Mouse (Mus musculus) MEL (cell line): ENCODE data around the gene Gm13283. TPM values are rescaled to one million over a fixed set of nuclear protein-coding genes. Genes with fewer than 3 reads are reported as not detected.

Experiments
- DNase-seq: peaks from one replicate; pipeline ENCODE4 v3.0.0; 2011; ENCODE audit warnings: low read depth, low spot score
- H3K27ac ChIP-seq: 2 replicates; pipeline ENCODE4 v1.5.1; 2012; ENCODE audit warnings: low read depth, mild to moderate bottlenecking, control low read depth, low read length, moderate library complexity; ENCODE audit not compliant: control insufficient read depth
- H3K27me3 ChIP-seq, 2 experiments: fragments of 150-350 bp in 1 of 2; sonication (generic) in 1 of 2; 2 replicates each; pipeline ENCODE4 v1.6.1; 2012; ENCODE audit warnings: low read length in 2 of 2, mild to moderate bottlenecking in 2 of 2, improper control_type of control experiment in 1 of 2, moderate library complexity in 1 of 2; ENCODE audit not compliant: insufficient read depth in 2 of 2, control insufficient read depth in 1 of 2
- H3K36me3 ChIP-seq, 2 experiments: 2 replicates each; pipeline ENCODE4 v1.6.1; 2012 to 2014; ENCODE audit warnings: low read length in 2 of 2, improper control_type of control experiment in 1 of 2, inconsistent platforms in 1 of 2, mild to moderate bottlenecking in 1 of 2; ENCODE audit not compliant: insufficient read depth in 2 of 2, control insufficient read depth in 1 of 2
- H3K4me1 ChIP-seq, 2 experiments: fragments of 150-350 bp in 1 of 2; sonication (generic) in 1 of 2; 2 replicates each; pipeline ENCODE4 v1.6.1; 2012; ENCODE audit warnings: low read length in 2 of 2, improper control_type of control experiment in 1 of 2, mild to moderate bottlenecking in 1 of 2; ENCODE audit not compliant: insufficient read depth in 2 of 2, control insufficient read depth in 1 of 2
- H3K4me3 ChIP-seq, 2 experiments: fragments of 150-350 bp in 1 of 2; sonication (generic) in 1 of 2; 2 replicates each; pipeline ENCODE4 v1.5.1; 2012; ENCODE audit warnings: low read depth in 2 of 2, low read length in 2 of 2, mild to moderate bottlenecking in 2 of 2, moderate library complexity in 2 of 2, control low read depth in 1 of 2, improper control_type of control experiment in 1 of 2; ENCODE audit not compliant: control insufficient read depth in 1 of 2, insufficient read depth in 1 of 2
- H3K79me2 ChIP-seq: 2 replicates; pipeline ENCODE4 v1.6.1; 2012; ENCODE audit warnings: mild to moderate bottlenecking, low read length, moderate library complexity; ENCODE audit not compliant: control insufficient read depth, poor library complexity, insufficient read depth
- H3K9ac ChIP-seq: 2 replicates; pipeline ENCODE4 v1.6.1; 2012; ENCODE audit warnings: low read depth, mild to moderate bottlenecking, control low read depth, low read length, moderate library complexity; ENCODE audit not compliant: control insufficient read depth, poor library complexity, severe bottlenecking
- H3K9me3 ChIP-seq: fragments of 150-350 bp; sonication (generic); replicated peaks from 2 replicates; pipeline ENCODE4 v1.6.1; 2012; ENCODE audit warnings: mild to moderate bottlenecking, low read length, improper control_type of control experiment, moderate library complexity; ENCODE audit not compliant: insufficient read depth
- CTCF ChIP-seq, 3 experiments: IDR thresholded peaks in 2 of 3; conservative IDR thresholded peaks in 1 of 3; 2 replicates each; pipeline ENCODE4 v1.5.1; 2011 to 2012; ENCODE audit warnings: low read length in 3 of 3, low read depth in 2 of 3, mild to moderate bottlenecking in 2 of 3, improper control_type of control experiment in 1 of 3, inconsistent platforms in 1 of 3, mixed read lengths in 1 of 3, moderate library complexity in 1 of 3; ENCODE audit not compliant: control insufficient read depth in 1 of 3, insufficient read depth in 1 of 3, poor library complexity in 1 of 3, severe bottlenecking in 1 of 3
- E2F4 ChIP-seq: IDR thresholded peaks from 2 replicates; pipeline ENCODE4 v1.6.1; 2011; ENCODE audit warnings: low read depth, low read length, improper control_type of control experiment, borderline replicate concordance
- ELF1 ChIP-seq: IDR thresholded peaks from 2 replicates; pipeline ENCODE4 v1.6.1; 2014; ENCODE audit warnings: low read depth, mild to moderate bottlenecking, inconsistent platforms, low read length, improper control_type of control experiment, moderate library complexity
- ETS1 ChIP-seq: IDR thresholded peaks from 2 replicates; pipeline ENCODE4 v1.6.1; 2012; ENCODE audit warnings: low read depth, mild to moderate bottlenecking, inconsistent platforms, low read length, improper control_type of control experiment, moderate library complexity
- GABPA ChIP-seq: IDR thresholded peaks from 2 replicates; pipeline ENCODE4 v1.6.1; 2012; ENCODE audit warnings: low read depth, mild to moderate bottlenecking, inconsistent platforms, low read length, improper control_type of control experiment, moderate library complexity
- HCFC1 ChIP-seq: IDR thresholded peaks from 2 replicates; pipeline ENCODE4 v1.6.1; 2012; ENCODE audit warnings: low read depth, mild to moderate bottlenecking, inconsistent platforms, low read length, improper control_type of control experiment, moderate library complexity
- KAT2A ChIP-seq: conservative IDR thresholded peaks from 2 replicates; pipeline ENCODE4 v1.6.1; 2012; ENCODE audit warnings: low read depth, low read length, improper control_type of control experiment, inconsistent platforms
- MAZ ChIP-seq: IDR thresholded peaks from 2 replicates; pipeline ENCODE4 v1.6.1; 2012; ENCODE audit warnings: low read depth, mild to moderate bottlenecking, inconsistent platforms, low read length, improper control_type of control experiment
- MYB ChIP-seq: IDR thresholded peaks from 2 replicates; pipeline ENCODE4 v1.6.1; 2011; ENCODE audit warnings: mild to moderate bottlenecking, low read depth, low read length, improper control_type of control experiment
- MYC ChIP-seq: IDR thresholded peaks from 2 replicates; pipeline ENCODE4 v1.6.1; 2011; ENCODE audit warnings: low read depth, mild to moderate bottlenecking, low read length, improper control_type of control experiment, moderate library complexity
- POLR2AphosphoS2 ChIP-seq: IDR thresholded peaks from 2 replicates; pipeline ENCODE4 v1.6.1; 2011; ENCODE audit warnings: low read length, improper control_type of control experiment
- RAD21 ChIP-seq: IDR thresholded peaks from 2 replicates; pipeline ENCODE4 v1.6.1; 2011; ENCODE audit warnings: mild to moderate bottlenecking, low read depth, low read length, improper control_type of control experiment
- RCOR1 ChIP-seq: IDR thresholded peaks from 2 replicates; pipeline ENCODE4 v1.6.1; 2012; ENCODE audit warnings: low read depth, mild to moderate bottlenecking, inconsistent platforms, low read length, improper control_type of control experiment
- SIN3A ChIP-seq: IDR thresholded peaks from 2 replicates; pipeline ENCODE4 v1.6.1; 2012; ENCODE audit warnings: low read length, improper control_type of control experiment, inconsistent platforms
- SMC3 ChIP-seq: IDR thresholded peaks from 2 replicates; pipeline ENCODE4 v1.6.1; 2011; ENCODE audit warnings: low read depth, low read length, improper control_type of control experiment
- TBP ChIP-seq: IDR thresholded peaks from 2 replicates; pipeline ENCODE4 v1.8.0; 2011; ENCODE audit warnings: low read depth, low read length, improper control_type of control experiment
- UBTF ChIP-seq: IDR thresholded peaks from 2 replicates; pipeline ENCODE4 v1.6.1; 2012; ENCODE audit warnings: low read depth, mild to moderate bottlenecking, inconsistent platforms, low read length, improper control_type of control experiment, moderate library complexity, borderline replicate concordance; ENCODE audit not compliant: insufficient read depth
- USF1 ChIP-seq: IDR thresholded peaks from 2 replicates; pipeline ENCODE4 v1.6.1; 2014; ENCODE audit warnings: low read depth, mild to moderate bottlenecking, inconsistent platforms, low read length, improper control_type of control experiment, moderate library complexity
- ZC3H11A ChIP-seq: IDR thresholded peaks from 2 replicates; pipeline ENCODE4 v1.6.1; 2012; ENCODE audit warnings: low read depth, mild to moderate bottlenecking, inconsistent platforms, low read length, improper control_type of control experiment
- ZNF384 ChIP-seq: IDR thresholded peaks from 2 replicates; pipeline ENCODE4 v1.6.1; 2012; ENCODE audit warnings: low read depth, mild to moderate bottlenecking, inconsistent platforms, low read length, improper control_type of control experiment
- polyA plus RNA-seq, 2 experiments: library from polyadenylated mRNA; stranded (reverse) in 1 of 2; unstranded in 1 of 2; fragments of >175 nt in 1 of 2; fragments of >200 nt in 1 of 2; gene quantifications; 2 replicates each; pipeline versions ENCODE4 v1.2.1 to v1.2.4; 2012; ENCODE audit warnings: low replicate concordance in 2 of 2, low read depth in 1 of 2; ENCODE audit not compliant: insufficient read length in 2 of 2, insufficient read depth in 1 of 2, missing spikeins in 1 of 2
- total RNA-seq: library from RNA; depleted of rRNA; stranded (reverse); fragments of 300-350 nt; gene quantifications from 2 replicates; pipeline ENCODE4 v1.2.3, GENCODE M21; 2012

Gm13283 gene
- total and polyA plus RNA-seq, 3 experiments: not detected

GRCm38 (mm10) chr4:88727324-88727723, 32.6 kb upstream of the Gm13283 start:
- Histone ChIP-seq H3K4me3 (peak overlapping the region; percentile 38 to 50), H3K4me1 (peaks cover 0 to 3% of the 10 kb centered on the region in 2 experiments; a peak in 1 of 4 replicates), H3K27ac (no peak overlapping the region; the same call in 1 of the 2 replicates), H3K9ac (peak overlapping the region; percentile 35), H3K36me3 (peaks cover 0 to 3% of the 10 kb centered on the region in 2 experiments; a peak in 2 of 4 replicates), H3K27me3 (no peaks in the 10 kb centered on the region; a peak in 1 of 4 replicates), H3K79me2 (no peaks in the 10 kb centered on the region), H3K9me3 (no peaks in the 10 kb centered on the region)
- TF ChIP-seq MYB: no peak
- no peak for TF ChIP-seq MYC
- peak; percentile 6; the same call in 1 of the 2 replicates for TF ChIP-seq ZC3H11A
- peak; percentile 53 to 63 (median 60) for TF ChIP-seq CTCF (IDR thresholded peaks at IDR 0.05 in 2 of 3, conservative IDR thresholded peaks at IDR 0.05 in 1 of 3; ENCODE audit: control insufficient read depth in 1 of 3, insufficient read depth in 1 of 3, low read depth in 2 of 3, low read length in 3 of 3, poor library complexity in 1 of 3, severe bottlenecking in 1 of 3)
- TF ChIP-seq UBTF: no peak
- TF ChIP-seq SIN3A: 0 out of 2 replicates have a peak, but pooled peaks have one; percentile 29
- TF ChIP-seq ETS1: 0 out of 2 replicates have a peak, but pooled peaks have one; percentile 35
- no peak for TF ChIP-seq RCOR1
- no peak for TF ChIP-seq E2F4
- peak; percentile 25 for TF ChIP-seq RAD21
- no peak for TF ChIP-seq TBP
- peak; percentile 62 for TF ChIP-seq SMC3
- peak; percentile 68 for TF ChIP-seq ZNF384
- TF ChIP-seq MAZ: no peak
- TF ChIP-seq GABPA: no peak
- peak; percentile 73 for DNase-seq

- Histone ChIP-seq H3K27ac (no peak overlapping the region), H3K79me2 (no peaks in the 10 kb centered on the region), H3K9ac (no peak overlapping the region), H3K9me3 (no peaks in the 10 kb centered on the region), H3K27me3 (peaks cover 8 to 9% of the 10 kb centered on the region in 2 experiments), H3K4me3 (no peak overlapping the region), H3K36me3 (no peaks in the 10 kb centered on the region), H3K4me1 (no peaks in the 10 kb centered on the region)
- peak; percentile 77 for DNase-seq
- TF ChIP-seq CTCF (IDR thresholded peaks at IDR 0.05 in 2 of 3, conservative IDR thresholded peaks at IDR 0.05 in 1 of 3; ENCODE audit: control insufficient read depth in 1 of 3, insufficient read depth in 1 of 3, low read depth in 2 of 3, low read length in 3 of 3, poor library complexity in 1 of 3, severe bottlenecking in 1 of 3): peak; percentile 90 to 96 (median 91)
- TF ChIP-seq ELF1: no peak
- TF ChIP-seq ETS1: no peak
- no peak for TF ChIP-seq MYC
- peak; percentile 74 for TF ChIP-seq ZC3H11A
- TF ChIP-seq RCOR1: 0 out of 2 replicates have a peak, but pooled peaks have one; percentile 37
- peak; percentile 82 for TF ChIP-seq RAD21
- TF ChIP-seq USF1: no peak
- no peak for TF ChIP-seq HCFC1
- TF ChIP-seq SMC3: peak; percentile 82
- no peak for TF ChIP-seq KAT2A
- no peak for TF ChIP-seq POLR2AphosphoS2
- TF ChIP-seq, all 39 proteins: peak for 5
These were observed 21.4 kb upstream of the Gm13283 start for GRCm38 (mm10) chr4:88738480-88738879.
